Mouse (Mus musculus) thymus, adult 2 months (tissue): ENCODE results near the gene Meis1.

Source experiments
- CTCF ChIP-seq: fragments of 200-500 bp; IDR thresholded peaks from 2 replicates; pipeline ENCODE4 v1.5.1; 2012; ENCODE audit warnings: mild to moderate bottlenecking, control low read depth, low read length, moderate library complexity, borderline replicate concordance; ENCODE audit not compliant: control insufficient read depth, poor library complexity, insufficient read depth; ENCODE audit errors: extremely low read depth
- POLR2A ChIP-seq: fragments of 200-500 bp; IDR thresholded peaks from 2 replicates; pipeline ENCODE4 v1.6.1; 2012; ENCODE audit warnings: mild to moderate bottlenecking, low read length, control low read depth, moderate library complexity; ENCODE audit not compliant: control insufficient read depth, poor library complexity, insufficient read depth; ENCODE audit errors: extremely low read depth

- no peak for TF ChIP-seq CTCF
- TF ChIP-seq POLR2A: no peak
Measured at GRCm38 (mm10) chr11:19018489-19019203, at the start of gene Meis1.
